Mouse (Mus musculus) stomach, postnatal 0 days (tissue): ENCODE measurements around the gene Thsd7b.

ENCODE experiments used
- CTCF ChIP-seq: IDR thresholded peaks from 2 replicates; pipeline ENCODE4 v1.5.1; 2016; ENCODE audit warnings: antibody characterized with exemption, low read depth, mild to moderate bottlenecking, moderate library complexity
- EP300 ChIP-seq: optimal IDR thresholded peaks from 2 replicates; pipeline ENCODE3; 2016; ENCODE audit warnings: antibody characterized with exemption

- TF ChIP-seq CTCF (no peak), EP300 (no peak)
These were observed 812.8 kb downstream of the Thsd7b start for GRCm38 (mm10) chr1:130085910-130086309.
